Mouse (Mus musculus) heart, embryonic 16.5 days (tissue): ENCODE results near the gene Avp. TPM values are rescaled to one million over a fixed set of nuclear protein-coding genes. Genes with fewer than 3 reads are reported as not detected.

Experiments
- ATAC-seq: fragments of 200-750 bp; cut with Nextera tagmentation; replicated peaks from 2 replicates; pipeline ENCODE4 v1.8.0; 2017; ENCODE audit warnings: moderate number of reproducible peaks; ENCODE audit not compliant: insufficient read depth, low FRiP score; ENCODE audit errors: extremely low read depth
- H3K27ac ChIP-seq: fragments of 300-500 bp; sonication (generic); 2 replicates; pipeline ENCODE4 v1.5.1; 2014; ENCODE audit warnings: mild to moderate bottlenecking, low read length, control low read depth, moderate library complexity
- H3K27me3 ChIP-seq: fragments of 300-500 bp; sonication (generic); 2 replicates; pipeline ENCODE4 v1.6.1; 2014; ENCODE audit warnings: low read length, mixed read lengths; ENCODE audit not compliant: control insufficient read depth, insufficient read depth
- H3K36me3 ChIP-seq: fragments of 300-500 bp; sonication (generic); 2 replicates; pipeline ENCODE4 v1.6.1; 2014; ENCODE audit not compliant: control insufficient read depth, insufficient read depth
- H3K4me1 ChIP-seq: fragments of 300-500 bp; sonication (generic); 2 replicates; pipeline ENCODE4 v1.6.1; 2014; ENCODE audit warnings: low read length, mixed read lengths; ENCODE audit not compliant: control insufficient read depth, insufficient read depth
- H3K4me2 ChIP-seq: fragments of 300-500 bp; sonication (generic); 2 replicates; pipeline ENCODE4 v1.6.1; 2014; ENCODE audit warnings: low read depth, mild to moderate bottlenecking, control low read depth, low read length
- H3K4me3 ChIP-seq: fragments of 300-500 bp; sonication (generic); 2 replicates; pipeline ENCODE4 v1.5.1; 2014; ENCODE audit warnings: mild to moderate bottlenecking, control low read depth, low read length
- H3K9ac ChIP-seq: fragments of 300-500 bp; sonication (generic); 2 replicates; pipeline ENCODE4 v1.6.1; 2014; ENCODE audit warnings: low read length, control low read depth
- H3K9me3 ChIP-seq: fragments of 300-500 bp; sonication (generic); replicated peaks from 2 replicates; pipeline ENCODE4 v1.6.1; 2016; ENCODE audit warnings: low read length; ENCODE audit not compliant: control insufficient read depth
- WGBS: fragments of 180-500 bp; shearing (Covaris S2); extraction: QIAGEN DNeasy Blood & Tissue Kit; methylation state at CpG from one replicate; pipeline ENCODE4 v1.1.7; 2014; 5-methylcytosine and 5-hydroxymethylcytosine counted together
- polyA plus RNA-seq: library from polyadenylated mRNA; unstranded; fragments of >200 nt; fragmentation: Nextera tagmentation; extraction: Ambion mirVana; gene quantifications from 2 replicates; pipeline ENCODE4 v1.2.1, GENCODE M21; 2015

The Avp gene
- polyA plus RNA-seq, 1 experiment from 2014 or later = not detected

DNA sequence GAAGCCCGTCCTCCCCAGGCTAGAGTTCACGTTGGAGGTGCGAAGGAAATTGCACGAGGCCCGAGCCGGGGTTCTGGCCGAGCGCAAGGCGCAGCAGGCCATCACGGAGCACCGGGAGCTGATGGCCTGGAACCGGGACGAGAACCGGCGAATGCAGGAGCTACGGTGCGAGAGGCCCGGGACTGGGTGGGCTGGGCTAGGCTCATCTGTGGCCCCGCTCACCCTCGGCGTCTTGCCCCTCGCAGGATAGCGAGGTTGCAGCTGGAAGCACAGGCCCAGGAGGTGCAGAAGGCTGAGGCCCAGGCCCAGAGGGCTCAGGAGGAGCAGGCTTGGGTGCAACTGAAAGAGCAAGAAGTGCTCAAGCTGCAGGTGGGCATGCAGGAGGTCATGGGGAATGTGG, 18.3 kb downstream of the Avp start:
- H3K9ac ChIP-seq = peak overlapping the region; percentile 86
- ATAC-seq = peak; percentile 12; the same call in 1 of the 2 replicates
- no peaks in the 10 kb centered on the region for H3K27me3 ChIP-seq
- peaks cover 14% of the 10 kb centered on the region for H3K4me1 ChIP-seq
- peak overlapping the region; percentile 91 for H3K4me3 ChIP-seq
- peak overlapping the region; percentile 71 for H3K27ac ChIP-seq
- peaks cover 18% of the 10 kb centered on the region for H3K36me3 ChIP-seq
- no peaks in the 10 kb centered on the region for H3K9me3 ChIP-seq
- WGBS = under 1% methylated on average over 23 of the region's 23 CpGs
- H3K4me2 ChIP-seq = peak overlapping the region; percentile 90

- H3K4me3 ChIP-seq = peak within 1 kb of the TSS; percentile 91
- no peaks in the 10 kb centered on the region for H3K9me3 ChIP-seq
- peak within 1 kb of the TSS; percentile 86 for H3K9ac ChIP-seq
- no peaks in the 10 kb centered on the region for H3K27me3 ChIP-seq
- ATAC-seq = peak; percentile 100
- H3K36me3 ChIP-seq = peaks cover 18% of the 10 kb centered on the region
- H3K27ac ChIP-seq = peak within 1 kb of the TSS; percentile 78
- H3K4me2 ChIP-seq = peak within 1 kb of the TSS; percentile 90
- H3K4me1 ChIP-seq = peaks cover 14% of the 10 kb centered on the region
- under 1% methylated on average over 61 of the region's 61 CpGs for WGBS
Measured at GRCm38 (mm10) chr2:130563212-130564055, 18.9 kb downstream of the Avp start, which contains the start of gene Mrps26. TSS of gene Mrps26 (plus strand) at chr2:130563742.

GRCm38 (mm10) chr2:130558015-130558414, 24.3 kb downstream of the Avp start:
- no peak overlapping the region for H3K27ac ChIP-seq
- peaks cover 4% of the 10 kb centered on the region for H3K4me1 ChIP-seq
- H3K36me3 ChIP-seq = peaks cover 16% of the 10 kb centered on the region
- no peak overlapping the region for H3K4me2 ChIP-seq
- no peaks in the 10 kb centered on the region for H3K27me3 ChIP-seq
- 78% methylated on average over 2 of the region's 2 CpGs for WGBS
- no peak for ATAC-seq
- H3K9ac ChIP-seq = no peak overlapping the region
- no peak overlapping the region for H3K4me3 ChIP-seq
- H3K9me3 ChIP-seq = no peaks in the 10 kb centered on the region

GRCm38 (mm10) chr2:130557462-130557861, 24.9 kb downstream of the Avp start:
- no peaks in the 10 kb centered on the region for H3K9me3 ChIP-seq
- H3K36me3 ChIP-seq = peaks cover 19% of the 10 kb centered on the region
- no peak overlapping the region for H3K9ac ChIP-seq
- H3K4me1 ChIP-seq = no peaks in the 10 kb centered on the region
- no peaks in the 10 kb centered on the region for H3K27me3 ChIP-seq
- ATAC-seq = no peak
- H3K4me2 ChIP-seq = no peak overlapping the region
- H3K4me3 ChIP-seq = no peak overlapping the region
- no peak overlapping the region for H3K27ac ChIP-seq
- 99% methylated on average over 2 of the region's 2 CpGs for WGBS

DNA sequence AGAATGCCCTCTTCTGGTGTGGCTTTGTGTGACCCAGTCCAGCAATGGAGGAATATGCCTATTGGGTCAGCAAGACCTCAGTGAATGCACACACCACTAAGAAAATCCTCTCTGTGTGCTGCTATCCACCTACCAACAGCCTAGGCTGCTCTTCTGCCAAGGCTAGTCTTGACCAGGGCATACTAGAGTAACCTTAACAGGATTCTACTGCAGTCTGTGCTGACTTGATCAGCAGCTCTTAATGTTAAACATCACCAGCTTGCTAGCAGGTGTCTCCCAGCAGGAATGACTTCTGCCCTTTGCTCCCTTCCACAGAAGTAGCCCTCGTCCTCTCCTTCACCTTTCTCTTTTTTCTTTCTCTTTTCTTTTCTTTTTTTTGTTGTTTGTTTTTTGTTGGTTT, 26.1 kb downstream of the Avp start:
- no peak overlapping the region for H3K27ac ChIP-seq
- no peak for ATAC-seq
- no peaks in the 10 kb centered on the region for H3K9me3 ChIP-seq
- H3K4me3 ChIP-seq = no peak overlapping the region
- H3K9ac ChIP-seq = no peak overlapping the region
- no peaks in the 10 kb centered on the region for H3K4me1 ChIP-seq
- no peak overlapping the region for H3K4me2 ChIP-seq
- H3K27me3 ChIP-seq = no peaks in the 10 kb centered on the region
- peaks cover 29% of the 10 kb centered on the region for H3K36me3 ChIP-seq
- WGBS = 85% methylated on average over 1 of the region's 1 CpGs

DNA sequence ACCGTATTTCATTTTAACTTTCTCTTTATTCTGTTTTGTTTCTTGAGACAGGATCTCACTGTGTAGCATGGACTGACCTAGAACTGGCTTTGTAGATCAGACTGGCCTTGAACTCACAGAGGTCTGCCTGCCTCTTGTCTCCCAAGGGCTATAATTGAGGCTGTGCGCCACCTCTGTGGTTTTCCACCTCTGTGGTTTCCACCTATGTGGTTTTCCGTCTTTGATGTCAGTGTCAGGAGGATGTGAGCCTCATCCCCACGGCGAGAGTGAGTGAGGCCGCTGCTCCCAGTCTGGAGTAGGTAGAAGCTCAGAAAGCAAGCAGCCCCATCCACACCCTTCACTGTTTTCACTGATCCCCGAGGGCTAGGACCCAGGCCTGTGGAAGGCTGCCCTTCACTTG, 27.5 kb downstream of the Avp start:
- Histone ChIP-seq H3K36me3 (peaks cover 32% of the 10 kb centered on the region), H3K27ac (no peak overlapping the region), H3K9ac (no peak overlapping the region), H3K4me1 (no peaks in the 10 kb centered on the region), H3K4me3 (no peak overlapping the region), H3K4me2 (no peak overlapping the region), H3K27me3 (no peaks in the 10 kb centered on the region), H3K9me3 (no peaks in the 10 kb centered on the region)
- no peak for ATAC-seq
- 88% methylated on average over 7 of the region's 7 CpGs for WGBS

GRCm38 (mm10) chr2:130546957-130547356, 35.4 kb downstream of the Avp start:
- no peak overlapping the region for H3K27ac ChIP-seq
- no peak overlapping the region for H3K9ac ChIP-seq
- peaks cover 3% of the 10 kb centered on the region; the same call in 1 of the 2 replicates for H3K4me1 ChIP-seq
- WGBS = 63% methylated on average over 8 of the region's 8 CpGs
- peaks cover 62% of the 10 kb centered on the region for H3K36me3 ChIP-seq
- ATAC-seq = peak; percentile 67; the same call in 1 of the 2 replicates
- H3K4me3 ChIP-seq = no peak overlapping the region
- H3K9me3 ChIP-seq = no peaks in the 10 kb centered on the region
- H3K27me3 ChIP-seq = no peaks in the 10 kb centered on the region
- H3K4me2 ChIP-seq = no peak overlapping the region

DNA sequence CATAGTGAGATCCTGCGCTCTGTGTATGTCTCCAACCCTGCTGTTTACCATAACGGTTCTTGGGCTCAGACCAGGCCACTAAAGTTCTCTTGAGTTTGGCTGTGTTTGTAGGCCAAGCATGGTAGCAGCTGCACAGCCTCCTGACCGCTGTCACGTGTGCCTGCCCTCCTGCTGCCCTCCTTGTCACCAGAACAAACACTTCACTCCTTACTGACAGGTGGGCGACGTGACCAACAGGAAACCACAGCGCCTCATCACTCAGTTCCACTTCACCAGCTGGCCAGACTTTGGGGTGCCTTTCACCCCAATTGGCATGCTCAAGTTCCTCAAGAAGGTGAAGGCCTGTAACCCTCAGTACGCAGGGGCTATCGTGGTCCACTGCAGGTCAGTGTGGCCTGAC, 42.1 kb downstream of the Avp start:
- Histone ChIP-seq H3K4me2 (no peak overlapping the region), H3K4me3 (no peak overlapping the region), H3K27me3 (no peaks in the 10 kb centered on the region), H3K9me3 (no peaks in the 10 kb centered on the region), H3K9ac (no peak overlapping the region), H3K36me3 (peaks cover 46% of the 10 kb centered on the region), H3K4me1 (no peaks in the 10 kb centered on the region), H3K27ac (no peak overlapping the region)
- WGBS = 75% methylated on average over 9 of the region's 9 CpGs
- ATAC-seq = peak; percentile 43; the same call in 1 of the 2 replicates

GRCm38 (mm10) chr2:130538876-130539546, 43.3 kb downstream of the Avp start:
- ATAC-seq = no peak
- Histone ChIP-seq H3K36me3 (peaks cover 40% of the 10 kb centered on the region), H3K27ac (no peak overlapping the region; the same call in 1 of the 2 replicates)

More at GRCm38 (mm10) chr2:130538876-130539546, 43.3 kb downstream of the Avp start:
- Histone ChIP-seq H3K9ac (no peak overlapping the region), H3K4me2 (no peak overlapping the region), H3K9me3 (no peaks in the 10 kb centered on the region), H3K27me3 (no peaks in the 10 kb centered on the region), H3K4me3 (no peak overlapping the region), H3K4me1 (no peaks in the 10 kb centered on the region)
- WGBS = 85% methylated on average over 8 of the region's 8 CpGs
